Mouse (Mus musculus) brain, embryonic 14.5 days (tissue): ENCODE results near the gene Faap100.

Experiments used
- CTCF ChIP-seq: fragments of 200-500 bp; IDR thresholded peaks from 2 replicates; pipeline ENCODE4 v1.5.1; 2012; ENCODE audit warnings: inconsistent platforms, mild to moderate bottlenecking, moderate library complexity, borderline replicate concordance; ENCODE audit not compliant: insufficient read depth, insufficient read length; ENCODE audit errors: extremely low read depth
- POLR2A ChIP-seq: fragments of 200-500 bp; IDR thresholded peaks from 2 replicates; pipeline ENCODE4 v1.6.1; 2012; ENCODE audit warnings: mild to moderate bottlenecking, inconsistent platforms, borderline replicate concordance; ENCODE audit not compliant: poor library complexity, insufficient read depth, insufficient read length, severe bottlenecking; ENCODE audit errors: extremely low read depth

- TF ChIP-seq CTCF = no peak
- no peak for TF ChIP-seq POLR2A
Measured at GRCm38 (mm10) chr11:120351250-120352092, 27.1 kb downstream of the Faap100 start.
